Mouse (Mus musculus) forebrain, embryonic 14.5 days (tissue): ENCODE data around the gene AI481877. TPM values are rescaled to one million over a fixed set of nuclear protein-coding genes. Genes with fewer than 3 reads are reported as not detected.

Source experiments
- polyA plus RNA-seq: library from polyadenylated mRNA; unstranded; fragments of >200 nt; fragmentation: Nextera tagmentation; extraction: Ambion mirVana; gene quantifications from 2 replicates; pipeline ENCODE4 v1.2.1, GENCODE M21; 2014

AI481877 gene
- polyA plus RNA-seq, 1 experiment from 2014 or later, result not detected

Other genes starting within 250 kb of the AI481877 start
- 26.7 and 36.0 TPM in 2 replicates for gene Ecpas, start 226.2 kb downstream of the AI481877 start, polyA plus RNA-seq
- gene Zkscan16, start 195.4 kb downstream of the AI481877 start, polyA plus RNA-seq, result 0.62 and 1.2 TPM in 2 replicates
- gene Ptgr1, start 151.9 kb downstream of the AI481877 start, polyA plus RNA-seq, result 4.9 and 5.9 TPM in 2 replicates
- gene Dnajc25, start 143.9 kb downstream of the AI481877 start, polyA plus RNA-seq, result 4.9 and 6.5 TPM in 2 replicates
- 1.5 and 5.3 TPM in 2 replicates for gene Gm20503, start 135.8 kb downstream of the AI481877 start, polyA plus RNA-seq
- gene Gng10, start 103.9 kb downstream of the AI481877 start, polyA plus RNA-seq, result 204 and 233 TPM in 2 replicates
- 18.6 and 19.4 TPM in 2 replicates for gene Ugcg, start 50.3 kb upstream of the AI481877 start, polyA plus RNA-seq